Mouse (Mus musculus): ENCODE data around the gene Hist1h2ae. TPM values are rescaled to one million over a fixed set of nuclear protein-coding genes. Genes with fewer than 3 reads are reported as not detected.

The Hist1h2ae gene
- polyA plus RNA-seq, 1 experiment = 1.2 TPM

Other genes with a start within 250 kb of the Hist1h2ae start
- 0.82 and 2.2 TPM in 2 replicates for gene Zfp322a, start 202.0 kb downstream of the Hist1h2ae start, polyA plus RNA-seq (2012; rRNA removed; ENCODE audit: low replicate concordance)
- 1.8 and 2.7 TPM in 2 replicates for gene Abt1, start 147.4 kb downstream of the Hist1h2ae start, polyA plus RNA-seq (2012; rRNA removed; ENCODE audit: low replicate concordance)
- gene Btn1a1, start 105.3 kb downstream of the Hist1h2ae start, polyA plus RNA-seq (2012; rRNA removed; ENCODE audit: low replicate concordance) = 7.6 and 14.7 TPM in 2 replicates
- 0.22 TPM in 1 of 2 replicates, not detected in the other for gene Btn2a2, start 82.4 kb downstream of the Hist1h2ae start, polyA plus RNA-seq (2012; rRNA removed; ENCODE audit: low replicate concordance)
- 38.0 and 58.7 TPM in 2 replicates for gene Hist1h4h, start 40.2 kb downstream of the Hist1h2ae start, polyA plus RNA-seq (2012; rRNA removed; ENCODE audit: low replicate concordance)
- 11.2 and 126 TPM in 2 replicates for gene Hist1h2af, start 37.3 kb downstream of the Hist1h2ae start, polyA plus RNA-seq (2012; rRNA removed; ENCODE audit: low replicate concordance)
- gene Hist1h3g, start 35.8 kb downstream of the Hist1h2ae start, polyA plus RNA-seq (2012; rRNA removed; ENCODE audit: low replicate concordance) = 5.9 and 13.3 TPM in 2 replicates
- 0.78 and 1.9 TPM in 2 replicates for gene Hist1h2bh, start 27.8 kb downstream of the Hist1h2ae start, polyA plus RNA-seq (2012; rRNA removed; ENCODE audit: low replicate concordance)
- 1.0 and 5.4 TPM in 2 replicates for gene Hist1h3f, start 27.2 kb downstream of the Hist1h2ae start, polyA plus RNA-seq (2012; rRNA removed; ENCODE audit: low replicate concordance)
- gene Hist1h4f, start 19.6 kb downstream of the Hist1h2ae start, polyA plus RNA-seq (2012; rRNA removed; ENCODE audit: low replicate concordance) = 2.2 and 6.6 TPM in 2 replicates
- 0.13 and 0.16 TPM in 2 replicates for gene Hist1h1d, start 18.0 kb downstream of the Hist1h2ae start, polyA plus RNA-seq (2012; rRNA removed; ENCODE audit: low replicate concordance)
- 6.4 and 27.3 TPM in 2 replicates for gene Hist1h3e, start 8.9 kb downstream of the Hist1h2ae start, polyA plus RNA-seq (2012; rRNA removed; ENCODE audit: low replicate concordance)
- 13.0 and 31.0 TPM in 2 replicates for gene Hist1h2bg, start 176 bp upstream of the Hist1h2ae start, polyA plus RNA-seq (2012; rRNA removed; ENCODE audit: low replicate concordance)
- 4.0 and 7.4 TPM in 2 replicates for gene Hist1h2bf, start 3.0 kb upstream of the Hist1h2ae start, polyA plus RNA-seq (2012; rRNA removed; ENCODE audit: low replicate concordance)
- 0.65 and 4.8 TPM in 2 replicates for gene Hist1h2ad, start 3.2 kb upstream of the Hist1h2ae start, polyA plus RNA-seq (2012; rRNA removed; ENCODE audit: low replicate concordance)
- 4.1 and 8.7 TPM in 2 replicates for gene Hist1h3d, start 4.5 kb upstream of the Hist1h2ae start, polyA plus RNA-seq (2012; rRNA removed; ENCODE audit: low replicate concordance)
- gene Hist1h4d, start 10.4 kb upstream of the Hist1h2ae start, polyA plus RNA-seq (2012; rRNA removed; ENCODE audit: low replicate concordance) = 5.3 and 12.9 TPM in 2 replicates
- gene Hist1h2be, start 49.9 kb upstream of the Hist1h2ae start, polyA plus RNA-seq (2012; rRNA removed; ENCODE audit: low replicate concordance) = 3.1 and 3.9 TPM in 2 replicates
- gene Hist1h1e, start 51.3 kb upstream of the Hist1h2ae start, polyA plus RNA-seq (2012; rRNA removed; ENCODE audit: low replicate concordance) = 1.8 and 2.0 TPM in 2 replicates
- gene Hist1h2ac, start 112.7 kb upstream of the Hist1h2ae start, polyA plus RNA-seq (2012; rRNA removed; ENCODE audit: low replicate concordance) = 0.23 and 1.3 TPM in 2 replicates
- 185 and 224 TPM in 2 replicates for gene Hist1h2bc, start 113.0 kb upstream of the Hist1h2ae start, polyA plus RNA-seq (2012; rRNA removed; ENCODE audit: low replicate concordance)
- not detected in 2 replicates for gene Hist1h1t, start 124.6 kb upstream of the Hist1h2ae start, polyA plus RNA-seq (2012; rRNA removed; ENCODE audit: low replicate concordance)
- 2.4 and 6.0 TPM in 2 replicates for gene Hist1h4c, start 127.2 kb upstream of the Hist1h2ae start, polyA plus RNA-seq (2012; rRNA removed; ENCODE audit: low replicate concordance)
- gene Hfe, start 139.6 kb upstream of the Hist1h2ae start, polyA plus RNA-seq (2012; rRNA removed; ENCODE audit: low replicate concordance) = 28.3 and 37.4 TPM in 2 replicates
- 45.0 and 48.4 TPM in 2 replicates for gene Hist1h1c, start 167.6 kb upstream of the Hist1h2ae start, polyA plus RNA-seq (2012; rRNA removed; ENCODE audit: low replicate concordance)
- 2.4 and 16.2 TPM in 2 replicates for gene Hist1h3c, start 174.4 kb upstream of the Hist1h2ae start, polyA plus RNA-seq (2012; rRNA removed; ENCODE audit: low replicate concordance)
- 3.7 and 13.5 TPM in 2 replicates for gene Hist1h2bb, start 175.5 kb upstream of the Hist1h2ae start, polyA plus RNA-seq (2012; rRNA removed; ENCODE audit: low replicate concordance)
- gene Hist1h2ab, start 179.9 kb upstream of the Hist1h2ae start, polyA plus RNA-seq (2012; rRNA removed; ENCODE audit: low replicate concordance) = 1.0 and 14.9 TPM in 2 replicates
- gene Hist1h3b, start 181.0 kb upstream of the Hist1h2ae start, polyA plus RNA-seq (2012; rRNA removed; ENCODE audit: low replicate concordance) = 4.0 and 16.0 TPM in 2 replicates
- 1.3 and 6.8 TPM in 2 replicates for gene Hist1h4b, start 185.8 kb upstream of the Hist1h2ae start, polyA plus RNA-seq (2012; rRNA removed; ENCODE audit: low replicate concordance)
- 1.6 and 6.5 TPM in 2 replicates for gene Hist1h4a, start 190.0 kb upstream of the Hist1h2ae start, polyA plus RNA-seq (2012; rRNA removed; ENCODE audit: low replicate concordance)
- gene Hist1h3a, start 191.2 kb upstream of the Hist1h2ae start, polyA plus RNA-seq (2012; rRNA removed; ENCODE audit: low replicate concordance) = 3.1 and 16.8 TPM in 2 replicates
- 0.47 TPM in 1 of 2 replicates, not detected in the other for gene Hist1h1a, start 192.4 kb upstream of the Hist1h2ae start, polyA plus RNA-seq (2012; rRNA removed; ENCODE audit: low replicate concordance)
- 0.10 TPM in 1 of 2 replicates, not detected in the other for gene Trim38, start 198.7 kb upstream of the Hist1h2ae start, polyA plus RNA-seq (2012; rRNA removed; ENCODE audit: low replicate concordance)
- 0.25 TPM in 1 of 2 replicates, not detected in the other for gene Slc17a2, start 235.8 kb upstream of the Hist1h2ae start, polyA plus RNA-seq (2012; rRNA removed; ENCODE audit: low replicate concordance)

Data from mammary gland, adult 2 months (tissue).